Comparison of ENCODE assay signal across 8 mouse cellular contexts in the genomic region with DNA sequence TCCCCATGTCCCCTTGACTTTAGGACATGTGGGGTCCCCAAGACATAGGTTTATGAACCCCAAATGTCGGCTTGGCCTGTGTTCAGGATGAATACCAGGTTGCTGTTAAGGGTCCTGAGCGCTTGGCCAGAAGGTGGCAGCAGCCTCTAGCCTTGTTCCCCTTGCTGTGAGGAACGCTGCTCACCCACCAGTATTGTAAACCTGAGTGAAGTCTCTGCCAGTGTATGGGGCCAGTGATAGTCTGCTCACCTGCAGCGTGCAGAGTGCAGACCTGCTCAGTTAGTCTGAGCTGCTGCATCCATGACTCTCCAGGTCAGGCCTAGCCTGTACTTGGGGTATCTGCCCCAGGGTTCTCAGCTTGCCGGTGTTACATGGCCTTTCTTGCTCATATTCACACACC. TPM values are rescaled to one million over a fixed set of nuclear protein-coding genes. Genes with fewer than 3 reads are reported as not detected.
DNase-seq lines count a peak whose midpoint lies in the region; ATAC-seq and TF ChIP-seq lines count a peak whose summit lies in the region.

No protein-coding gene starts in this region.

- peak; percentile 66 for TF ChIP-seq CTCF in cerebellum, adult 2 months (IDR thresholded peaks at IDR 0.05; ENCODE audit: borderline replicate concordance, insufficient read depth, low read depth, low read length)

- H3K4me3 ChIP-seq in cerebellum, adult 2 months (replicated peaks; ENCODE audit: insufficient read depth, low read depth, low read length): no peak overlapping the region
- no peak overlapping the region for H3K4me3 ChIP-seq in hindbrain, embryonic 12.5 days
- no peak overlapping the region for H3K4me3 ChIP-seq in lung, embryonic 16.5 days (ENCODE audit: low read length)

- TF ChIP-seq POLR2A in cerebellum, adult 2 months (IDR thresholded peaks at IDR 0.05; ENCODE audit: borderline replicate concordance, insufficient read depth, low read length): no peak

- no peak overlapping the region for H3K4me2 ChIP-seq in hindbrain, embryonic 12.5 days (replicated peaks)
- 0 out of 2 replicates have a peak overlapping the region, but pooled peaks have one; percentile 64 for H3K4me2 ChIP-seq in lung, embryonic 16.5 days (ENCODE audit: low read depth, low read length)

- H3K9ac ChIP-seq in hindbrain, embryonic 12.5 days: no peak overlapping the region
- no peak overlapping the region for H3K9ac ChIP-seq in lung, embryonic 16.5 days (ENCODE audit: low read length)

- H3K36me3 ChIP-seq in hindbrain, embryonic 12.5 days: no peaks in the 10 kb centered on the region
- H3K36me3 ChIP-seq in lung, embryonic 16.5 days (ENCODE audit: control insufficient read depth, insufficient read depth, low read length): no peaks in the 10 kb centered on the region

- WGBS in cerebellum, adult 2 months: 31% methylated on average over 5 of the region's 5 CpGs
- WGBS in hindbrain, embryonic 12.5 days: 39% methylated on average over 5 of the region's 5 CpGs
- 25% methylated on average over 5 of the region's 5 CpGs for WGBS in lung, embryonic 16.5 days

- DNase-seq in ES-CJ7 (ENCODE audit: low read depth, low spot score): peak; percentile 50
- peak; percentile 43 to 54 for DNase-seq in cerebellum, adult 2 months
- DNase-seq in frontal cortex, postnatal 14 days (ENCODE audit: low spot score in 2 of 2): peak; percentile 67 to 72
- peak; percentile 80 to 86 for DNase-seq in layer of hippocampus, postnatal 10 days (ENCODE audit: low spot score in 2 of 2)
- DNase-seq in ovary, postnatal 14 days (ENCODE audit: low spot score): peak; percentile 52
- peak; percentile 90 for DNase-seq in thymus, postnatal 25 days

- no peak overlapping the region for H3K27ac ChIP-seq in cerebellum, adult 2 months (ENCODE audit: insufficient read depth, low read length)
- H3K27ac ChIP-seq in hindbrain, embryonic 12.5 days: no peak overlapping the region
- H3K27ac ChIP-seq in lung, embryonic 16.5 days (ENCODE audit: low read length): no peak overlapping the region

- H3K27me3 ChIP-seq in cerebellum, adult 2 months (ENCODE audit: control insufficient read depth, insufficient read depth, low read length): peaks cover 2% of the 10 kb centered on the region; the same call in 1 of the 2 replicates
- H3K27me3 ChIP-seq in hindbrain, embryonic 12.5 days: peaks cover 30% of the 10 kb centered on the region
- H3K27me3 ChIP-seq in lung, embryonic 16.5 days (ENCODE audit: control insufficient read depth, insufficient read depth, low read depth, low read length): peaks cover 6% of the 10 kb centered on the region; the same call in 1 of the 2 replicates

- no peaks in the 10 kb centered on the region for H3K4me1 ChIP-seq in cerebellum, adult 2 months (ENCODE audit: control insufficient read depth, insufficient read depth, low read length)
- peaks cover 15% of the 10 kb centered on the region for H3K4me1 ChIP-seq in hindbrain, embryonic 12.5 days
- H3K4me1 ChIP-seq in lung, embryonic 16.5 days (replicated peaks; ENCODE audit: control insufficient read depth, insufficient read depth, low read length): peaks cover 22% of the 10 kb centered on the region

- 0 out of 2 replicates have a peak, but pooled peaks have one; percentile 26 for ATAC-seq in hindbrain, embryonic 12.5 days (ENCODE audit: low FRiP score)
- peak; percentile 56 for ATAC-seq in lung, embryonic 16.5 days (ENCODE audit: low read depth)

- no peaks in the 10 kb centered on the region for H3K9me3 ChIP-seq in hindbrain, embryonic 12.5 days (replicated peaks)
- H3K9me3 ChIP-seq in lung, embryonic 16.5 days (ENCODE audit: control insufficient read depth, low read length): no peaks in the 10 kb centered on the region

RNA-seq across cellular contexts. Expression of a gene that starts 0.5 kb away (rescaled TPM):
- 46.3 and 50.7 TPM in 2 replicates for polyA plus RNA-seq in cerebellum, adult 2 months (2012; rRNA removed)
- 0.91 and 1.1 TPM in 2 replicates for polyA plus RNA-seq in hindbrain, embryonic 12.5 days (2016; fragmentation: Nextera tagmentation; extraction: Ambion mirVana)
- 10 to 100 TPM; 37.4 to 43.2 TPM for total RNA-seq in layer of hippocampus, postnatal 10 days (2021)
- 8.6 and 9.4 TPM in 2 replicates for polyA plus RNA-seq in lung, embryonic 16.5 days (2015; fragmentation: Nextera tagmentation; extraction: Ambion mirVana)

RNA-seq across cellular contexts. Expression of a gene that starts 34.2 kb away (rescaled TPM):
- 0.07 TPM in 1 of 2 replicates, not detected in the other for polyA plus RNA-seq in cerebellum, adult 2 months (2012; rRNA removed)
- 0.69 and 1.5 TPM in 2 replicates for polyA plus RNA-seq in hindbrain, embryonic 12.5 days (2016; fragmentation: Nextera tagmentation; extraction: Ambion mirVana)
- total RNA-seq in layer of hippocampus, postnatal 10 days (2021): not detected
- polyA plus RNA-seq in lung, embryonic 16.5 days (2015; fragmentation: Nextera tagmentation; extraction: Ambion mirVana): 1.3 and 1.7 TPM in 2 replicates
